Mouse (Mus musculus) erythroblast, embryonic 14.5 days (primary cell): ENCODE measurements around the gene Pxt1.

Source experiments
- GATA1 ChIP-seq: IDR thresholded peaks from 2 replicates; pipeline ENCODE4 v1.6.1; 2012; ENCODE audit warnings: low read length, inconsistent platforms, mixed read lengths
- TAL1 ChIP-seq: IDR thresholded peaks from 3 replicates; pipeline ENCODE4 v1.6.1; 2012; ENCODE audit warnings: low read length, inconsistent platforms, mixed read lengths

DNA sequence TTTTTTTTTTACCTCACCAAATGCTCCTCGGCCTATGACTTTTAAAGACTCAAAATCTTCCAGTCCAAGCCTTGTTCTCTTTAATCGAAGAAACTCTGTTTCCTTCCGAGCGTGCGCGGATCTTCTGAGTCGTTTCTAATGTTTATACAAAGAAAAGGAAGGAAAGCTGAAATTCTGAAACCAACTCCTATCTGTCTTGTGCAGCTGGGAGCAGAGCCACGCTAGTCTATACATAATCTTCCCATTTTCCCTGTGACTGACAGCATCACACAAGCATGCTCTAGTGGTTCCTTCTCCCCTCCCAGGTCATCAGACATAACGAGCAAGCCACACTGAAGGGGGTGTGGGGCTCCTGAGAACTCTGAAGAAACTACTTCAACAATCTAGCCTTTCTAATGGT is 47.6 kb upstream of the Pxt1 start:
- no peak for TF ChIP-seq GATA1
- TF ChIP-seq TAL1, result no peak
